Mouse (Mus musculus) spleen, adult 2 months (tissue): ENCODE results near the gene Bloc1s6.

Experiments
- CTCF ChIP-seq: fragments of 200-500 bp; IDR thresholded peaks from 2 replicates; pipeline ENCODE4 v1.5.1; 2011; ENCODE audit warnings: mild to moderate bottlenecking, inconsistent platforms; ENCODE audit not compliant: insufficient read depth, insufficient read length, insufficient replicate concordance; ENCODE audit errors: extremely low read depth
- POLR2A ChIP-seq: fragments of 200-500 bp; IDR thresholded peaks from 2 replicates; pipeline ENCODE4 v1.6.1; 2011; ENCODE audit warnings: low read depth, low read length, inconsistent platforms

GRCm38 (mm10) chr2:122781590-122782356, 43.5 kb downstream of the Bloc1s6 start:
- no peak for TF ChIP-seq CTCF
- TF ChIP-seq POLR2A = no peak
